Mouse (Mus musculus) brain, embryonic 14.5 days (tissue): ENCODE data around the gene Sik3.

Experiments used
- CTCF ChIP-seq: fragments of 200-500 bp; IDR thresholded peaks from 2 replicates; pipeline ENCODE4 v1.5.1; 2012; ENCODE audit warnings: inconsistent platforms, mild to moderate bottlenecking, moderate library complexity, borderline replicate concordance; ENCODE audit not compliant: insufficient read depth, insufficient read length; ENCODE audit errors: extremely low read depth
- POLR2A ChIP-seq: fragments of 200-500 bp; IDR thresholded peaks from 2 replicates; pipeline ENCODE4 v1.6.1; 2012; ENCODE audit warnings: mild to moderate bottlenecking, inconsistent platforms, borderline replicate concordance; ENCODE audit not compliant: poor library complexity, insufficient read depth, insufficient read length, severe bottlenecking; ENCODE audit errors: extremely low read depth

DNA sequence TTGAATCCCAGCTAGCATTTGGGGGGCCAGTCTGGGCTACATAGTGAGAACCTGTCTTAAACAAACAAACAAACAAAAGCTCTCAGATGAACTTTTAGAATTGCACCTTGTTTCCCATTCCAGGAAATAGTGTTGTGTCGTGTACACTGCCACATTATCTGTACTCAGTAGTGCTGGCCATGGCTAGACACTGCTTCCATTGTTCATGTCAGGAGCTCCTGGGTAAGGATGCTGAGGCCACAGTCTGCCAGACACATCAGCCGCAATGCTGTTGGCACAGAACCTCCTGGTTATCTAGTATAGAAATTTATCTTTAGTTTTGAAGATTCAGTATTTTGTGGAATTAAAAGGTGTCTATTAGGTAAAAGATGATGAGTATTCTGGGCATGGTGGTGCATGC is 63.0 kb downstream of the Sik3 start:
- TF ChIP-seq CTCF (no peak), POLR2A (no peak)
